ENCODE assay signal across 34 mouse cellular contexts in genomic region chr2:29605591-29605990, GRCm38 (mm10).
"Had no signal": no experiment of that assay in that cellular context is flagged by ENCODE, and none has a peak within 500 bp of the region (broad histone marks: within the 10 kb centered on the region; RNA-seq: fewer than 3 reads in every experiment).

No protein-coding gene starts in this region.

- ATAC-seq: hindbrain, embryonic 16.5 days; hindbrain, postnatal 0 days; inflammation-experienced regulatory T-cells, adult 6 months; intestine, embryonic 15.5 days; intestine, embryonic 16.5 days; intestine, postnatal 0 days had no signal

- H3K4me1 ChIP-seq: hindbrain, embryonic 12.5 days; hindbrain, embryonic 13.5 days; hindbrain, embryonic 15.5 days had no signal

- H3K9ac ChIP-seq: heart, embryonic 12.5 days; heart, embryonic 13.5 days; heart, embryonic 15.5 days; hindbrain, embryonic 12.5 days; hindbrain, embryonic 13.5 days; hindbrain, embryonic 14.5 days; hindbrain, embryonic 15.5 days; intestine, embryonic 15.5 days; kidney, embryonic 15.5 days had no signal

- H3K4me3 ChIP-seq: heart, embryonic 12.5 days; heart, embryonic 13.5 days; heart, embryonic 15.5 days; hindbrain, embryonic 10.5 days; hindbrain, embryonic 12.5 days; hindbrain, embryonic 13.5 days; hindbrain, embryonic 15.5 days; intestine, embryonic 15.5 days; kidney, embryonic 15.5 days; layer of hippocampus, adult 2 months; left cerebral cortex, adult 2 months had no signal

- H3K27ac ChIP-seq: heart, embryonic 13.5 days; heart, embryonic 15.5 days; hindbrain, embryonic 10.5 days; hindbrain, embryonic 12.5 days; hindbrain, embryonic 13.5 days; hindbrain, embryonic 14.5 days; hindbrain, embryonic 15.5 days; hindbrain, postnatal 0 days; intestine, embryonic 15.5 days; kidney, embryonic 15.5 days; kidney, postnatal 0 days; layer of hippocampus, adult 2 months; left cerebral cortex, adult 2 months had no signal

- H3K4me2 ChIP-seq: heart, embryonic 12.5 days; heart, embryonic 13.5 days; heart, embryonic 15.5 days; hindbrain, embryonic 12.5 days; hindbrain, embryonic 13.5 days; hindbrain, embryonic 14.5 days; hindbrain, embryonic 15.5 days; intestine, embryonic 15.5 days; kidney, embryonic 15.5 days had no signal

- H3K27me3 ChIP-seq: intestine, embryonic 15.5 days had no signal

- DNase-seq: heart, postnatal 10 days; heart, postnatal 14 days; heart, postnatal 36 days; heart, postnatal 4 days; kidney, adult 11 months; kidney, adult 18-20 months; kidney, adult 2 months; kidney, adult 8-10 months; kidney, adult 9 months; kidney, postnatal 10 days; kidney, postnatal 14 days; kidney, postnatal 25 days; kidney, postnatal 36 days; kidney, postnatal 4 days; layer of hippocampus, adult 9-11 months; layer of hippocampus, postnatal 36 days had no signal

- H3K9me3 ChIP-seq: heart, embryonic 12.5 days; heart, embryonic 13.5 days; heart, embryonic 15.5 days; hindbrain, embryonic 10.5 days; hindbrain, embryonic 12.5 days; hindbrain, embryonic 13.5 days; hindbrain, embryonic 15.5 days; intestine, embryonic 15.5 days; kidney, embryonic 15.5 days had no signal

- H3K36me3 ChIP-seq: heart, embryonic 12.5 days; heart, embryonic 13.5 days; heart, embryonic 15.5 days; hindbrain, embryonic 10.5 days; hindbrain, embryonic 12.5 days; hindbrain, embryonic 13.5 days; hindbrain, embryonic 15.5 days; intestine, embryonic 15.5 days; kidney, embryonic 15.5 days had no signal
